Mouse (Mus musculus) gastrocnemius, adult 8-10 months (tissue): ENCODE measurements around the gene Ncln. TPM values are rescaled to one million over a fixed set of nuclear protein-coding genes. Genes with fewer than 3 reads are reported as not detected.
A peak's percentile ranks its signal among the peaks of the same experiment; 100 is the strongest.

Experiments
- DNase-seq, 2 experiments: peaks; one replicate each; pipeline ENCODE4 v3.0.0; 2022; ENCODE audit warnings: low spot score in 2 of 2
- total RNA-seq, 4 experiments: library from RNA; stranded (reverse); gene quantifications; 2 replicates each; pipeline ENCODE4 v1.2.4; 2022

The Ncln gene
- total RNA-seq, 4 experiments from 2014 or later, result 41.6 to 49.3 (median 43.1) TPM

- DNase-seq, result no peak
Measured at GRCm38 (mm10) chr10:81491018-81491417, 5.2 kb downstream of the Ncln start.

DNA sequence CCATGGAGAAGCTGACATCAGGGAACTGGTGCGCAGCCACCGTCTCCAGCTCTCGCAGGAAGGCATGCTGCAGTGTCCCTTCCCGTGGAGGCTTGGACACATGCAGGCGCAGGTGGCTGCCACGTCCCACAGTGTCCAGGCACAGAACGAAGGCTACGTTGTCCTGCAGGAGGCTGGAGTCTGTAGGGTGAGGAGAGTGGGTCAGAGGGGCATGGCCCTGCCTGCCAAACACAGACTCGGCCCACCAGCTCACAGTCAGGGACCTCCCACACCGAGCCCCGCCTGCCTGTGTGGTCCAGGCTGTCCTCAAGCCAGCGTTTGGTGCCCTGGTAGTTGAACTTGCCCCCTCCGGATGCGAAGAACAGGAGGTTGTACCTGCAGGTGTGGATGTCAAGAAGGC, 6.3 kb downstream of the Ncln start:
- DNase-seq, result no peak

DNA sequence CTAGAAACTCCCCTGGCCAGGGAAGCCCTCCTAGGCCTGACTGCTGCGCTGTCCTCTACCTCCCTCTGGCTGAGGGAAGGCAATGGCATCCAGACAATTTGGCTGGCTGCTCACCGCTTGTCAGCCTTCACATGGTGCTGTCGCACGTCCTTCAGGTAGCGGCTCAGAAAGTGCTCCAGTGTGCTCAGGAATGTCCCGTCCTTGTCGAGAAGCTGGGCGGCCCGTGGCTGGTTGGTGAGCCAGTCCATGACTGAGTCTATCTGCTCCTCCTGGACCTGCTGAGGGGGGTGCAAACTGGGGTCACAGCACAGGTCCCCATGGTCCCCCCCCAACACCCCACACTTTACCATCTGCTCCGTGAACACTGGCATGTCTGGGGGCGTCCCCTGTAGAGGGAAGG, 8.1 kb downstream of the Ncln start:
- no peak for DNase-seq

GRCm38 (mm10) chr10:81486496-81486895, 9.7 kb downstream of the Ncln start:
- DNase-seq, result no peak

- no peak for DNase-seq
Measured at GRCm38 (mm10) chr10:81485479-81486018, 10.6 kb downstream of the Ncln start.

DNA sequence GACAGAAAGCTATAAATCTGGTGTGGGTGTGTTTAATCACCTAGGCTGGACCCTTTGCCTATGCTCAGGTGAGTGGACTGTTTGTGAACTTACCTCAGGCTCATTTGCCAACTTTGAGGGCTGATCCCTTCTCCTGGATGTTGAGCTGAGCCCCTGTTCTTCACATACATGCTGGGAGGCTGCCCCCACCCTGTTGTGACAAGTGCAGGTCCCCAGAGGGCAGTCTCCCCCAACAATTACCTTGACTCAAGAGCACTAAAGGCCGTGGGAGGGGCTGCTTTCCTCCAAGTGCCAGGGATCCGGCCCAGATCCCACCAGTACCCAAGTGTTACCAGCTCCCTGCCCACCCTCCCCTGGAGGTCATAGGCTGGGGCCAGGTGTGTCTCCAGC, 11.1 kb downstream of the Ncln start:
- no peak for DNase-seq

DNA sequence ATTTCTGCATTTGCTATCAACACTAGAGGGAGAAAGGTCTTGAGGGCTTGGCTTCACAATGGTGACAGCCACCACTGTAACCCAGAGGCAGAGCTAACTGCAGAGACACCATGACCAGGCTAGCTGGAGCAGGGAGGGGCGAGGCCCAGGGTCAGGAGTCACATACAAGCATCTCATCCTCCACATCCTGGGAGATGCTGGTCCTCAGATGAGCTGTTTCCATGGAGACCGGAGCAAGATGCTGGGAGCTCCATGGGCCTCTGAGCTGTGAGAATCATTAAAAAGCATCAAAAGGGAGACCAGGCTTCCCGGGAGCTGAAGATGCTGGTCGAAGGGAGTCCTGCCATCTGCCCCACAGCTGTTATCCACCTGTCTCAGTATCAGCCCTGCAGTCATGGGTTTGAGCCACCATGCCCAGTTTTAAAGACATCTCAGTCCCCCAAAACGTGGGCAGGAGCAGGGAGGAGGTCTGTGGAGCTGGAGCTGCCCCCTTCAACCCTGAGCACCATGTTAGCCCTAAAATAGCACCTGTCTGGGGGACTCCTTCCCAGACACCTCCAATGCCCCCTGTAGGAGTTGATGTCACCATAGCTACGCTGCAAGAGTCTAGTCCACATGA, 11.6 kb downstream of the Ncln start:
- no peak for DNase-seq

- no peak for DNase-seq
Measured at GRCm38 (mm10) chr10:81483983-81484382, 12.2 kb downstream of the Ncln start.

DNA sequence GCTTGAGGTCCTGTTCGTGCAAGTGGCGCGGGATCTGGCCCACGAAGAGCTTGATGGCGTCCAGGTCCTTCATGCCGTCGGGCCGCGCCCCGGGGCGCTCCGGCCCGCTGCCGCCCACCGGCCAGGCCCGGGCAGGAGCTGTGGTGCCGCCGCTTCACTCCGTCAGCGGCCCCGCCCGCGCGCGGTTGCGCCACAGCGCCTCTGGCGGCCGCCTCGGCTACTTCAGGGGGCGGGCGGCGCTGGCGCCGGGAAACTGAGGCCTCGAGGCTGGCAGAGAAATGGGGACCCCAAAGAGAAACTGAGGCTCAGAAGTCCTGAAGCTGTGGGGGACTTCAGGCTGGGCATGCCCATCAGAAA, 13.7 kb downstream of the Ncln start, which contains the start of gene Celf5:
Celf5 (minus strand) TSS at position 177 of the 357 bp plus-strand sequence.
- no peak for DNase-seq

DNA sequence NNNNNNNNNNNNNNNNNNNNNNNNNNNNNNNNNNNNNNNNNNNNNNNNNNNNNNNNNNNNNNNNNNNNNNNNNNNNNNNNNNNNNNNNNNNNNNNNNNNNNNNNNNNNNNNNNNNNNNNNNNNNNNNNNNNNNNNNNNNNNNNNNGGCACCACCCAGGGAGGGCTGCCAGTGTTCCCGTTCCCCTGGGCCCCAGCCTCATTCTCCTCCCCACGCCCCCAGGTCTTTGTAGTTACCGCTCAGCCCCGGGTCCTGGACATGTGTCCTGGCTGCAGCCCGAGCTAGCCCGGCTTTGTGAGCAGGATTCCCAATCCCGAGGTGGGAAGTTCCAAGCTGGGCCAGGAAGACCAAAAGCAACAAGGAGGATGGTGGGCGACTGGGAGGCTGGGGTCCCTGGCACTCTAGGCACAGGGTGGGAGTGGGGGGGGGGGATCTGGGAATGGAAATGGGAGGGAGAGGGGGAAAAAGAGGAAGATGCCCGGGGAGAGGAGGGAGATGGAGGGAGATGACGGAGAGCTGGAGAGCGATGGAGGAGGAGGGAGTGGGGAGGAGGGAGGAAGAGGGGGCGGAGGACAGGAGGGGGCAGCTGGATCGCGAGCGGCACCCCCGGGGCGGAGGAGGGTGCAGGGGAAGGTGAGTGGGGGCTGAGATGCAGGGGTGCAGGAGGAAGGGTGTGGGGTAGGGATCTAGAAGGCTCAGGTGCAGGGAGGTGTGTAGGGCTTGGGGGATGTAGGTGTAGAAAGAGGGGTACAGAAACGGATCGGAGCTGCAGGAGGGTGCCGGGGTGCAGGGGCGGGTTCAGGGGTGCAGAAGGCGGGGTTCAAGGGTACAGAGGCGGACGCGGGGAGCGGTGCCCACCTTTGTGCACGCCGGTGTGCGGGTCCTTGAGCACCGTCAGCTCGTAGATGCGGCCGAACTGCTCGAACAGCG, 14.3 kb downstream of the Ncln start:
- DNase-seq, result no peak

DNA sequence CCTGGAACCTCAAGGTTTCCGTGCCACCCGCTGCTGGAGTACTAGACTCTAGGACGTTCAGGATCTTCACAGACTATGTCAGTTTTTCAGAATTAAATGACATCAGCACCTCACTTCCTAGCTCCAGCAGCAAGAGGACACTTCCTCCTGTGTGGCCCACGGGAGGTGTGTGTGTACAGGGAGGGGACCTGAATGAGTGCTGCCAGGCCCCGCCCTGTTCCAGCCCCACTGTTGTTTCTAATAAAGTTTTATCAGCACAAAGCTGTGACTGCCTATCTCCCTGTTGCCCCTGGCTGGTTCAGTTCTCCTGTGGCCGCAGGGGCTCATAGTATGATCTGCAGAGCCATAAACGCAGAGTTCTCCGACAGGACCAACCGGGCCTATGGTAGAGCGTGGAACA, 21.7 kb downstream of the Ncln start:
- DNase-seq, result no peak

- no peak for DNase-seq
Measured at GRCm38 (mm10) chr10:81473003-81473451, 23.2 kb downstream of the Ncln start.

- DNase-seq, result no peak
Measured at GRCm38 (mm10) chr10:81472403-81473002, 23.7 kb downstream of the Ncln start.

DNA sequence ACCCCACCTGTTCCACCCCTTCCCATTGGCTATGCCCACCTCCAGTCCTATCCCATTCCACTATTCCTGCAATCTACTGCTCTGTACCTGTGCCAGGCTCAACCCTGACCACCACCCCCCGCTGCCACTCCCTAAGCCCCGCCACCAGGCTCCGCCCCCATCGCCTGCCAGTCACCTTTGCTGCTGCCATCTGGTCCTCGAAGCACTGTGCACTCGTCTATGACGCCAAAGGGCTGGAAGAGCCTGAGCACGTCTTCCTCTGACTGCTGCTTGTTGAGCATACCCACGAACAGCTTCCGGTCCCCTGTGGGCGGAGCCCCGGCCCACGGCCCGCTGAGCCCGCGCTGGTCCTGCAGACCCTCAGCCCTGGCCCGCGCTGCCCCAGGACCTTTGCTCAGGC, 25.7 kb downstream of the Ncln start:
- no peak for DNase-seq

- DNase-seq, result no peak
Measured at GRCm38 (mm10) chr10:81469253-81469652, 26.9 kb downstream of the Ncln start.

DNA sequence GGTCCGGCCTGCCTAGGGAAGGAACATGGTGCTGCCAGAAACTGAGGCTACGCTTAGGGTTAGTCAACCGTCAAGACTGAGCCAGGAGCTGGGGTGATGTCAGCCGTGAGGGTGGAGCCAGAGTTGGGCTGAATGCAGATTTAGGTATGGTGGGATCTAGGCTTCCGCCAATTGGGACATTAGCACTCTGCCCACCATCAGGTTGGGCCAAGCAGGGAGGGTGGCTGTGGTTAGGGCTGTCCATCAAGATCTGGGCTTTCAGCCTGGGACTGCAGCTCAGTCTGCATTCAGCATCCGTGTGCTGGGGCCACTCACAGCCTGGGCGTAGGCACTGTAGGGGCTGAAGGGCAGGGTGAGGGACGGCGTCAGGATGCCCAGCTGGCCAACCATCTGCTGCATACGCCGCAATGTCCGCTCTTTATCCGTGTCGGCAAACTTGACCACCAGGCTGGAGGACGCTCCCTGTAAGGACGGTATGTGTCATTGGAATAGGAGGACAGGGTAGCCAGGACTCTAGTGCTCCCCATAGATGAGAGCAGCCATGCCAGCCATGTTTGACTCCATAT, 28.4 kb downstream of the Ncln start:
- no peak for DNase-seq

GRCm38 (mm10) chr10:81466881-81467280, 29.3 kb downstream of the Ncln start:
- no peak for DNase-seq

- no peak for DNase-seq
Measured at GRCm38 (mm10) chr10:81466066-81466465, 30.1 kb downstream of the Ncln start.

DNA sequence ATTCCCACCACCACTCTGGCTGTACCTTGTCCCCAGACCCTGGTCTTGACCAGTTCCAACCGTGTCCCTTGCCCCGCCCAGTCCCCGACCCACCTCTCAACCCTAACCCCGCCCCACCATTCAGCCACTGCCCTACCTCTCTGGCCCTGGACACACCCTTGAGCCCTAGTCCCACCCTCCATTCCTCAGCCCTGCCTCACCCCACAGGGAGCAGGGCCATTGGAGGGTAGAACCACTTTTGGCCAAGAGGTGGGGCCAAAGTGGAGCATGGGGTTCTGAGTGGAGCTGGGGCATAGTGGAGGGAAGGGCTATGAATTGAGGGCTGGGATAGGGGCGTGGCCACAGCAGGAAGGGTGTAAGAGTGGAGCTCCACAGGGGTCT, 30.9 kb downstream of the Ncln start:
- no peak for DNase-seq

- peak in 1 of 2 experiments; percentile 53 for DNase-seq
Measured at GRCm38 (mm10) chr10:81464405-81465264, 31.6 kb downstream of the Ncln start.

DNA sequence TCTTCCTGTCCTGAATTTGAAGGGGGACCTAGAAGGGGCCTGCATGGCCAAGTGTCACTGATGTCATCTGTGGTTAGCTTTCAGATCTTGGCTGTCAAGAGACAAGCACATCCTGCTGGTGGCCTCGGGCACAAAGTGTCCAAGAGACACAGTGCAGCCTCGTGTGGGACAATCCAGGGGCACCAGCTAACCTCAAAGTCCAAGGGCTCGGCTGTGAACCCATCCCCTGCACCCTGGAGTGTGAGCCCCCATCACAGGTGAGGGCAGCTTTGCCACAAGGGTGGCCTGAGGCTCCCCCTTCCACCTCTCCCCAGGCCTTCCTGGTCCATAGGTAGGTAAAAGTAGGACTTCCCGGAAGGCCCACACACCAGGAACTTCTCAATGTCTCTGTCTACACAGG, 32.7 kb downstream of the Ncln start:
- no peak for DNase-seq
